Mouse (Mus musculus): ENCODE data around the gene Hpcal4.

DNA sequence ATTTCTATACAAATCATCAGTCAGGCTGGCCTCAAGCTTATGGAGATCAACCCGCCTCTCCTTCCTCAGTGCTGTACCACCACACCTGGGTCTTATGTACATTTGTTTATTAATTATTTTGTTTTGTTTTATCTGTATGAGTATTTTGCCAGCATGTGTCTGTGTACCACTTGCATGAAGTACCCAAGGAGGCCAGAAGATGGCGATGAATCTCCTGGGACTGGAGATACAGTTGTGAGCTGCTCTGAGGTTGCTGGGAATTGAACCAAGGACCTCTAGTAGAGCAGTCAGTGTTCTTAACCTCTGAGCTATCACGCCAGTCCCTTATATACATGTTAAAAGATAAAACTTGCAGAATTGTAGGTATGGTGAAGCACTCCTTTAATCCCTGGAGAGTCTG lies 40.3 kb downstream of the Hpcal4 start:
- TF ChIP-seq CTCF (IDR thresholded peaks at IDR 0.05; ENCODE audit: low read depth, low read length) (peak; percentile 30), EP300 (IDR thresholded peaks at IDR 0.05; ENCODE audit: insufficient read depth, low read depth, low read length) (no peak)
